Mouse (Mus musculus) CH12.LX (cell line): ENCODE measurements at regions not wholly inside any gene's neighbourhood (a gene's known extent, or its start where the extent isn't known, plus 50 kb on each side); places are given as distances from the start of the nearest gene placed in this dataset.

Experiments used
- CTCF ChIP-seq, 2 experiments: IDR thresholded peaks in 1 of 2; conservative IDR thresholded peaks in 1 of 2; 2 replicates each; pipeline ENCODE4 v1.5.1; 2011 to 2012; ENCODE audit warnings: low read depth in 2 of 2, low read length in 2 of 2, improper control_type of control experiment in 1 of 2, inconsistent platforms in 1 of 2, mild to moderate bottlenecking in 1 of 2, moderate library complexity in 1 of 2
- EP300 ChIP-seq: IDR thresholded peaks from 2 replicates; pipeline ENCODE4 v1.6.1; 2011; ENCODE audit warnings: low read length, improper control_type of control experiment
- JUND ChIP-seq: conservative IDR thresholded peaks from 2 replicates; pipeline ENCODE4 v1.6.1; 2011; ENCODE audit warnings: low read depth, low read length, improper control_type of control experiment
- MAX ChIP-seq: IDR thresholded peaks from 2 replicates; pipeline ENCODE4 v1.6.1; 2011; ENCODE audit warnings: low read length, improper control_type of control experiment

GRCm38 (mm10) chr15:42280810-42281209 is 2146.6 kb downstream of the 9330182O14Rik start:
- TF ChIP-seq EP300 (no peak), MAX (no peak), CTCF (conservative IDR thresholded peaks at IDR 0.05 in 1 of 2, IDR thresholded peaks at IDR 0.05 in 1 of 2; ENCODE audit: low read depth in 2 of 2, low read length in 2 of 2) (no peak), JUND (no peak)
